Mouse (Mus musculus) heart, postnatal 0 days (tissue): ENCODE measurements around the gene Aaas. TPM values are rescaled to one million over a fixed set of nuclear protein-coding genes. Genes with fewer than 3 reads are reported as not detected.
A peak's percentile ranks its signal among the peaks of the same experiment; 100 is the strongest.

Experiments
- ATAC-seq: fragments of 200-750 bp; cut with Nextera tagmentation; 2 replicates; pipeline ENCODE4 v1.8.0; 2017; ENCODE audit warnings: low read depth, moderate number of reproducible peaks, moderate library complexity; ENCODE audit not compliant: insufficient read depth
- DNase-seq: peaks from one replicate; pipeline ENCODE4 v3.0.0-alpha.2; 2016; ENCODE audit warnings: low spot score
- H3K27ac ChIP-seq: fragments of 300-500 bp; sonication (generic); 2 replicates; pipeline ENCODE4 v1.5.1; 2014; ENCODE audit warnings: low read depth, mild to moderate bottlenecking
- H3K27me3 ChIP-seq: fragments of 300-500 bp; sonication (generic); 2 replicates; pipeline ENCODE4 v1.6.1; 2014; ENCODE audit warnings: low read length, mixed read lengths; ENCODE audit not compliant: control insufficient read depth, insufficient read depth
- H3K36me3 ChIP-seq: fragments of 300-500 bp; sonication (generic); replicated peaks from 2 replicates; pipeline ENCODE4 v1.6.1; 2014; ENCODE audit warnings: low read length, mixed read lengths; ENCODE audit not compliant: control insufficient read depth, insufficient read depth
- H3K4me1 ChIP-seq: fragments of 300-500 bp; sonication (generic); 2 replicates; pipeline ENCODE4 v1.6.1; 2014; ENCODE audit warnings: antibody characterized with exemption; ENCODE audit not compliant: control insufficient read depth, insufficient read depth
- H3K4me2 ChIP-seq: fragments of 300-500 bp; sonication (generic); 2 replicates; pipeline ENCODE4 v1.6.1; 2014; ENCODE audit warnings: low read depth, mild to moderate bottlenecking, low read length, moderate library complexity
- H3K4me3 ChIP-seq: fragments of 300-500 bp; sonication (generic); 2 replicates; pipeline ENCODE4 v1.5.1; 2014; ENCODE audit warnings: low read depth, low read length
- H3K9ac ChIP-seq: fragments of 300-500 bp; sonication (generic); replicated peaks from 2 replicates; pipeline ENCODE4 v1.6.1; 2014; ENCODE audit warnings: low read depth, low read length, mixed read lengths
- H3K9me3 ChIP-seq: fragments of 300-500 bp; sonication (generic); replicated peaks from 2 replicates; pipeline ENCODE4 v1.6.1; 2016; ENCODE audit warnings: low read length; ENCODE audit not compliant: control insufficient read depth
- CTCF ChIP-seq: IDR thresholded peaks from 2 replicates; pipeline ENCODE4 v1.5.1; 2016; ENCODE audit warnings: antibody characterized with exemption, control low read depth, low read depth
- EP300 ChIP-seq: IDR thresholded peaks from 2 replicates; pipeline ENCODE4 v1.6.1; 2016; ENCODE audit warnings: antibody characterized with exemption, low read depth
- WGBS: fragments of 180-500 bp; shearing (Covaris S2); extraction: QIAGEN DNeasy Blood & Tissue Kit; methylation state at CpG from one replicate; pipeline ENCODE4 v1.1.7; 2014; 5-methylcytosine and 5-hydroxymethylcytosine counted together
- polyA plus RNA-seq: library from polyadenylated mRNA; unstranded; fragments of >200 nt; fragmentation: Nextera tagmentation; extraction: Ambion mirVana; gene quantifications from 2 replicates; pipeline ENCODE4 v1.2.1, GENCODE M21; 2015
- total RNA-seq: library from RNA; depleted of rRNA; stranded (reverse); fragments of >200 nt; gene quantifications from 2 replicates; pipeline ENCODE4 v1.2.3, GENCODE M21; 2014; ENCODE audit warnings: low replicate concordance

Aaas gene
- total and polyA plus RNA-seq, 2 experiments from 2014 or later: 18.8 to 25.9 TPM

GRCm38 (mm10) chr15:102366238-102366637 lies 15.7 kb upstream of the Aaas start:
- DNase-seq (no peak), ATAC-seq (no peak)
- 12% methylated on average over 7 of the region's 7 CpGs for WGBS
- H3K9me3 ChIP-seq: no peaks in the 10 kb centered on the region
- peaks cover 33% of the 10 kb centered on the region for H3K27me3 ChIP-seq
- peak overlapping the region; percentile 21 for H3K4me2 ChIP-seq
- no peak overlapping the region for H3K27ac ChIP-seq
- TF ChIP-seq CTCF (no peak), EP300 (no peak)
- peak overlapping the region; percentile 24; the same call in 1 of the 2 replicates for H3K4me3 ChIP-seq
- no peak overlapping the region for H3K9ac ChIP-seq
- peaks cover 8% of the 10 kb centered on the region; the same call in 1 of the 2 replicates for H3K4me1 ChIP-seq
- H3K36me3 ChIP-seq: no peaks in the 10 kb centered on the region

- H3K4me3 ChIP-seq: no peak overlapping the region
- no peaks in the 10 kb centered on the region for H3K9me3 ChIP-seq
- 0 out of 2 replicates have a peak, but pooled peaks cover 5% of the 10 kb centered on the region for H3K4me1 ChIP-seq
- no peak for TF ChIP-seq CTCF
- no peak for TF ChIP-seq EP300
- H3K27ac ChIP-seq: no peak overlapping the region
- H3K36me3 ChIP-seq: no peaks in the 10 kb centered on the region
- no peak overlapping the region for H3K9ac ChIP-seq
- H3K4me2 ChIP-seq: no peak overlapping the region
- no peak for ATAC-seq
- 97% methylated on average over 1 of the region's 1 CpGs for WGBS
- peaks cover 40% of the 10 kb centered on the region for H3K27me3 ChIP-seq
- DNase-seq: no peak
Measured at GRCm38 (mm10) chr15:102364678-102365077, 14.1 kb upstream of the Aaas start.

- H3K27me3 ChIP-seq: peaks cover 60% of the 10 kb centered on the region
- DNase-seq (no peak), ATAC-seq (peak; percentile 40; the same call in 1 of the 2 replicates)
- H3K27ac ChIP-seq: no peak overlapping the region
- TF ChIP-seq CTCF: no peak
- no peak for TF ChIP-seq EP300
- peak overlapping the region; percentile 54 for H3K4me2 ChIP-seq
- H3K4me3 ChIP-seq: peak overlapping the region; percentile 22; the same call in 1 of the 2 replicates
- WGBS: 5% methylated on average over 14 of the region's 14 CpGs
- 0 out of 2 replicates have a peak, but pooled peaks cover 5% of the 10 kb centered on the region for H3K4me1 ChIP-seq
- H3K36me3 ChIP-seq: no peaks in the 10 kb centered on the region
- H3K9ac ChIP-seq: peak overlapping the region; percentile 46
- no peaks in the 10 kb centered on the region for H3K9me3 ChIP-seq
Measured at GRCm38 (mm10) chr15:102362648-102363047, 12.1 kb upstream of the Aaas start.

- peaks cover 49% of the 10 kb centered on the region for H3K27me3 ChIP-seq
- H3K9ac ChIP-seq: no peak overlapping the region
- ATAC-seq (no peak), DNase-seq (no peak)
- no peak overlapping the region for H3K27ac ChIP-seq
- no peaks in the 10 kb centered on the region for H3K36me3 ChIP-seq
- H3K4me2 ChIP-seq: no peak overlapping the region
- TF ChIP-seq EP300 (no peak), CTCF (no peak)
- H3K9me3 ChIP-seq: no peaks in the 10 kb centered on the region
- WGBS: 25% methylated on average over 5 of the region's 5 CpGs
- H3K4me3 ChIP-seq: no peak overlapping the region
- peaks cover 15% of the 10 kb centered on the region; the same call in 1 of the 2 replicates for H3K4me1 ChIP-seq
Measured at GRCm38 (mm10) chr15:102358834-102359233, 8.3 kb upstream of the Aaas start.

- Histone ChIP-seq H3K27ac (no peak overlapping the region), H3K9me3 (no peaks in the 10 kb centered on the region), H3K4me2 (peak overlapping the region; percentile 11), H3K4me1 (peaks cover 15% of the 10 kb centered on the region; the same call in 1 of the 2 replicates), H3K4me3 (0 out of 2 replicates have a peak overlapping the region, but pooled peaks have one; percentile 3), H3K27me3 (peaks cover 49% of the 10 kb centered on the region), H3K36me3 (no peaks in the 10 kb centered on the region), H3K9ac (no peak overlapping the region)
- TF ChIP-seq CTCF: no peak
- no peak for TF ChIP-seq EP300
- DNase-seq (no peak), ATAC-seq (no peak)
- 6% methylated on average over 25 of the region's 25 CpGs for WGBS
Measured at GRCm38 (mm10) chr15:102358126-102358525, 7.6 kb upstream of the Aaas start.
